Mouse (Mus musculus): ENCODE data around the gene Ogfod2.

Gene Ogfod2

DNA sequence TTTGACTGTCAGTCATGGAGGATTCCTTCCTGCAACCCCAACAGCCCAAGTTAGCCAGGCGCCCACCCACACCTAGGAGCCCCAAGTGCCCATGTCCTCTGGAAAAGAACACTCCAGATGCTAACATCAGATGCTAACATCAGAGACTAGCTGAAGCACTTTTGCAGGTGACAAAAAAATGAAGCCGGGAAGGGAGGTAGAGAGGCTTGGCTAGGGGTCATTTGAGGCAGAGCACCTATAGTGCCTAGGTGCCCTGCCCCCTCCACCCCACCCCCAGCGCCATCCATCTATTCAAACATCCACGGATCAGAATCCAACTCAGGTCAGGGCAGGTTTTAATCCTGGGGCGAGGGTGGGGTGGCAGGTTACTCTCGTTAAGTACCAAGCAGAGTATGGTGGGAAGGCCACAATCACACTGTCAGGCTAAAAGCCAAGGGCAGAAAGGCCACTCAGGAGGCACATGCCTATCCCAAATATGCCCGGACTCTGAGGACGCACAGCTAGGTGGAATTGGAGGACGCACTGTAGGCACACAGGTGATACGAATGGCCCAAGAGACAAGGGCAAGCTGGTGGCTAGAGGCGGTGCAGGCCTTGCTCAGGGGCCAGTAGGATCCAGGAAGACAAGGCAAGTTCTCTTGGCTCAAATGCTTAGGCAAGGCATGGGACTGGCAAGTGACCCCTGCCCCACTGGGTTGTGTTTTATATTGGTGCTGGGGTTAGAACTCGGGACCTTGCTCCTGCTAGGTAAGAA lies 18.1 kb upstream of the Ogfod2 start:
- in situ Hi-C loops (cut with MboI, MseI): no loop called here

DNA sequence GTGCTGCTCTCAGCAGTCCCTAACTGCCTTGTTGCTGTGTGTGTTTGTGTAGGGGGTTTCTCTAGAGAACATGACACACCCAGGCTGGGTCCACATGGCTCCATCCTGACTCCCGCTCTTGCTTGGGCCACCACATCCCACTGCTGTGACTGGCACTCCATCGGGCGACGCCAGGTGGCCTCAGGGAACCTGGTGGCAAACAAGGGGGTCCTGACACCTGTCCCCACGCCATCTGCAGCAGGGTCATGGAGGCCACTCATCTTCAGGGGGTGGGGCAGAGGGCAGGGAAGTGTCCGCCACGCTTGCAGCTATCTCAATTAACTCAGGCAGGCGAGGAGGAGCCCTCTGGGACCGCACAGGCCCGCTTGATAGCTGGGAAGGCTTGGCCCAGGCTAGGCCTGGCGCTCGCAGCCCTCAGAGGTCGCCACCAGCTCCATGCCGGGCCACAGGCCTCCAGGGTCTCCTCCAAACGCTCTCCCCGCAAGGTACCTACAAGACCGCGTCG lies 17.0 kb upstream of the Ogfod2 start:
- in situ Hi-C loops (cut with MboI, MseI): no loop called here

DNA sequence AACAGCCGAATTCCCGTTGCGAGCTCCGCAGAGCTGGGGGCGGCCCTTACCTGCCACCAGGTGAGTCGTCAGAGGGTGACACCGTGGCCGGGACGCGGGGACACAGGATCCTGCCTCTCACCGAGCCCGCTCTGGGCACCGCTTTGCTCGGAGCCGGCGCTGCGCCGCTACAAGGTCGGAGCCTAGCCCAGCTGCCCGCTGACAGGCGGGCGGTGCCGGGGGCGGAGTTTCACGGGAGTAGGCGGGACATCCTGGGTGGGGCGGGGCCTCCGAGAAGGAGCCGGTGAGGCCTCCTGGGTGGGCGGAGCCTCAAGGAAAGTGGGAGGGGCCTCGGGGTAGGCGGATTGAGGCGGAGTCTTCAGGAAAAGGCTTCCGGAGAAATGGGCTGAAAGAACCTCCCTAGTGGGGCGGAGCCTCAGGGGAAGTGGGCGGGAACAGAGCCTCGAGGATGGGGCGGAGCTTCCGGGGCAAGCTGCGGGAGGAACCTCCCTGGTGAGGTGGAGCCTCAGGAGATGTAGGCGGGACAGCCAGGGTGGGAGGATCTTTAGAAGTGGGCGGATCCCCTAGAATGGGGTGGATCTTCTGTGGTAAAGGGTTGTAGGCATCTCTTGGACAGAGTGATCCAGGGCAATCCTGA lies 16.4 kb upstream of the Ogfod2 start, which contains the start of gene Abcb9:
TSS of gene Abcb9 (minus strand) at position 203 of the 637 bp plus-strand sequence.
- in situ Hi-C loops (cut with MboI, MseI): no loop called here

DNA sequence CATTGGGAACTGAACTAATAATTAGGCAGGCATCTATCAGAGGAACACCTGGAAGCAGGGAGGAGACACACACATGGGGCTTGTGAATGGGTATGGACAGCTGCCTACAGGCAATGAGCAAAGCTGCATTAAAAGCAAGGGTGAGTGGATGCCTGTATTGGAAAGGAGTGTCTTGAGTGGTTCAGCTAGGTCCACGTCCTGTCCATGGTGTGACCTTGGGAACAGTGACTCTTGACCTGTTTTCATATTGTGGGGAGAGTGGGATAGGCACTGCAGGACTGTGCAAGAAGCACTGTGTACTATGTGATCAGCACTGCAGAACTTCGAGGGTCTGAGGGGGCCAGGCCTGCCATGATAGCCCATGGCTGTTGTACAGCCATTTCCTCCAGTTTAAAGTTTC lies 13.2 kb upstream of the Ogfod2 start:
- in situ Hi-C loops (cut with MboI, MseI): no loop called here

DNA sequence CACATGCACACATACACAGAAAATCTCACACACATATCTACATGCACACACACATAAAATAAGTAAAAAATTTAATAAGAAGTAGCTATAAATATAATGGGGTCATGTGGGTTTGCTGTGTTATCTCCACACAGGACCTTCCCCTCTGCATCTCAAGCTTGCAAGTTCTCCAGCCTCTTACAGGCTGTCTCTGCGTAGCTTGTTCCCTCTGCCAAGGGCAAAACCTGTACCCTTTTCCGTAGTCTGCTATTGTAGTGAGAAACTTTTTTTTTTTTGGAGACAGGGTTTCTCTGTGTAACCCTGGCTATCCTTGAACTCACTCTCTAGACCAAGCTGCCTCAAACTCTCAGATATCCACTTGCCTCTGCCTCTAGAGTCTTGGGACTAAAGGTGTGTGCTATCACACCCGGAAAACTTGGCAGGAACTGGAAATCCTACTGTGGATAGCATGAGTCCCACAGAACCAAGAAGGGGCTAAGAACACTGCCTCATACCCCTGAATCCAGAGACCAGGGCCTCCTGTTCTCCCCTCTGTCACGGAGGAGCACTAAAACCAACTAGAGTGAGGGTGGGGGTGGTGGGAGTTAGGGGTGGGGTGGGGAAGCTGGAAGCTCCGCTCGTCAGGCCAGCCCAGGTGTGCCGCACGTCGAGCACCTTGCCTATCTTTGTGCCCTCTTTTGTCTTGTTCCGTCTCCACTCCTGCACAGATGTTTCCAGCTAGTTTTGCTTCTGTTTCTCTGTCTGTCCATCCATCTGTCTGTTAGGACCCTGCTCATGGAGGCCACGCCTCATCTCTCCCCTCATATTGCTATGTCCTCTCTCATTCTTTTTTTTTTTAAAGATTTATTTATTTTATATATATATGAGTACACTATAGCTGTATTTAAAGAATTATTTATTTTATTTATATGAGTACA lies 11.7 kb upstream of the Ogfod2 start:
- in situ Hi-C loops (cut with MboI, MseI): no loop called here

DNA sequence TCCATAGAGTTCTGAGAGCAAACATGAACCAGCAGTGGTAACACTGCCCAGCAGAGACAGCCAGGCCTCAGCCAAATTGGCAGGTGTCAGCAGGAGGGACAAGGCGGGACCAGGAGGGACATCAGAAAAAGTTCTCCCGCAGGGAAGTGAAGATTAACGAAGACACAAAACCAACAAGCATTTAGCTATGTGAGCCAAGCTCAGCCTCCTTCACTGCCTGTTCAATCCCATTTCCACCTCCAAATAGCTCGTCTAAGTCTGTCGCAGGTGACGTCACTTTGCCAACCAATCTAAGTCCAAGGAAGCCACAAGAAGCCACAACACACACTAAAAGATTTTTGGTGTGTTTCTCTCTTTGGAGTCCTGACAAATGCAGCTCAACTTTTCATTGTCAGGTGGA lies 9.8 kb upstream of the Ogfod2 start:
- in situ Hi-C loops (cut with MboI, MseI): no loop called here

DNA sequence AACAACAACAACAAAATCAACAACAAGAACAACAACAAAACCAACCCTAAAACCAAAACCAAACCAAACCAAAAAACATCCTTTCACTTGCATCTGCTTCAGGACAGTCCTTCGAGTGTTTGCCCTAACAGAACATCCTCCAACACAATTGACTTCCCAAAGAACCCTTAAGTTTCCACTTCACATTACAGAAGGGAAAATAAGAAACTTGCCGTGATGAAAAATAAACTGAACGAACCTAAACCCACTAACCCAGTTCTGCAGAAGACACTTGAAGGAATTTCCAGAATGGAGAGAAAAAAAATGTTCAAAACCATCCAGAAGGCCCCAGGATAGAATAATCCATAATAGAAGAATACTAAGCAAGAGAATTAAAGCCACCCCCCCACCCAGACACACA lies 9.1 kb upstream of the Ogfod2 start:
- in situ Hi-C loops (cut with MboI, MseI): no loop called here

DNA sequence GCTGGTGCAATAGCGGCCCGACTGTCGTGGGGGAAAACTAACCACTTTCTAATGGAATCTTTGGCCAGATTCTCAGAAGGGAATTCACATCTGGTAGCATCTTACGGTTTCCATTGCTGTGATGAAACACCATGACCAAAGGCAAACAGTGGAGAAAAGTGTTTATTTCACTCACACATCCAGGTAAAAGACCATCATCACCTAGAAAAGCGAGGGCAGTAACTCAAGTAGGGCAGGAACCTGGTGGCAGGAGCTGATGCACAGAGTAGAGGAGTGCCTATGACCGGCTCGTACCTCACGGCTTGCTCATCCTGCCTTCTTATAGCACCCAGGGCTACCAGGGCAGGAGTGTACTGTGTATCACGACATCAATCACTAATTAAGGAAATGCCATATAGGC lies 8.5 kb upstream of the Ogfod2 start:
- in situ Hi-C loops (cut with MboI, MseI): no loop called here

DNA sequence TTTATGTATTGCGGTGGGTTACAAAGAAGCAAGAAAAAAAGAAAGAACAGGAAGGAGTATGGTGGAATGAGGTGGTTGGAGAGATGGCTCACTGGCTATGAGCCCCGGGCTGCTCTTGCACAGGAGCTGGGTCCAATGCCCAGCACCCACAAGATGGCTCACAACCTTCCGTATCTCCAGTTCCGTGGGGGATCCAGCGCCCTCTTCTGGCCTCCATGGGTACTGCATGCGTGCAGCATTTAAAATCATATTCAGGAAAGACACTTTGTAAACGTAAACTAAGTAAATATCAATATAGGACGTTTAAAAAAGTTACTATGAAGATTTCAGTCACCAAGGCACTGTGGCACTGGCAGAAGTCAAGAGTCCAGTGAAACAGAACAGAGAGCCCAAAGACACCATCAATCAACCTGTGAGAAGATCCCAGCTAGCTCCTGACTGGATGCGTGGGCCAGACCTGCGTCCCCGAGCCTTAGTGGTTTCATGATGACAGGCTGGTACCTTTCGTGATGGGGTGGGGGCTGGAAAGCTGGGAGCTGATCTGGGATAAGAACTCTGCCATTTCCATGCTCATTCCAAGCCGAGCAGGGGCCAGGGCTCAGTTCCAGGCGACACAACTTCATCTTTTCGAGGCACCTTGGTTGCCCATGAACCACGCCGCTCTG lies 888 bp upstream of the Ogfod2 start:
- in situ Hi-C loops (cut with MboI, MseI): no loop called here

DNA sequence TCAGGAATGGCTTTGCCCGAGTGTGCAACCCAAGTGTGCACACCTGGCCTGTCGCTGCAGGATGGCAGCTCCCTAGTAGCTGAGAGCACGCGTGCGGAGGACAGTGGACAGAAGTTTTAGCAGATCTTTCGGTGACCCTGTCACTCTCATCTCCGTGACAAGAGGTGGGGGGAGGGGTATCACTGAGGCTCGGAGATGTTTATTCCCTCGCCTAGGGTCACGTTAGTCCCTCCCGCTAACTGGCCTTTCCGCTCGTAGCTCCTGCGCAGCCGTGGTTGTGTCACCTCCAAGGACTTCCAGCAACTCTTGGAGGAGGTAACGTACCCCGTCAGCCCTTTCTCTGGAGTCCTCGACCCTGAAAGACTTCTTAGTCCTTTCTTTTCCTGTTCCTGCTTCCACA lies 434 bp downstream of the Ogfod2 start:
- in situ Hi-C loops (cut with MboI, MseI): no loop called here

DNA sequence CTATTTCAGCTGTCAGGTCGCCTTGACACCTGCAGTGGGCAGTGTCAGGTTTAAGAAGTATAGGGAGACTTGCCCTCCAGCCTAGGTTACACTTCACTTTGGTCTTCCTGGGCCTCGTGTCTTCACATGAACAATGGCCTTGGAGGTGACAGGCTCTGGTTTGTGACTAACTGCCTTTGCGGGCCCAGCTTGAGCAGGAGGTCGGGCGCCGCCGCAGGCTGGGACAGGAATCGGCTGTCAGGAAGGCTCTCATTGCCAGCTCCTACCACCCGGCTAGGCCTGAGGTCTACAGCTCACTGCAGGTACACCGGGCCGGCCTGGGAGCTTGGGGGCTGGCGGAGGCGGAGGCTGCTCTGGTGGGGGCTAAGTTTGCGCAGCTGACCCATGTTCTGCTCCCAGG lies 933 bp downstream of the Ogfod2 start:
- in situ Hi-C loops (cut with MboI, MseI): no loop called here

DNA sequence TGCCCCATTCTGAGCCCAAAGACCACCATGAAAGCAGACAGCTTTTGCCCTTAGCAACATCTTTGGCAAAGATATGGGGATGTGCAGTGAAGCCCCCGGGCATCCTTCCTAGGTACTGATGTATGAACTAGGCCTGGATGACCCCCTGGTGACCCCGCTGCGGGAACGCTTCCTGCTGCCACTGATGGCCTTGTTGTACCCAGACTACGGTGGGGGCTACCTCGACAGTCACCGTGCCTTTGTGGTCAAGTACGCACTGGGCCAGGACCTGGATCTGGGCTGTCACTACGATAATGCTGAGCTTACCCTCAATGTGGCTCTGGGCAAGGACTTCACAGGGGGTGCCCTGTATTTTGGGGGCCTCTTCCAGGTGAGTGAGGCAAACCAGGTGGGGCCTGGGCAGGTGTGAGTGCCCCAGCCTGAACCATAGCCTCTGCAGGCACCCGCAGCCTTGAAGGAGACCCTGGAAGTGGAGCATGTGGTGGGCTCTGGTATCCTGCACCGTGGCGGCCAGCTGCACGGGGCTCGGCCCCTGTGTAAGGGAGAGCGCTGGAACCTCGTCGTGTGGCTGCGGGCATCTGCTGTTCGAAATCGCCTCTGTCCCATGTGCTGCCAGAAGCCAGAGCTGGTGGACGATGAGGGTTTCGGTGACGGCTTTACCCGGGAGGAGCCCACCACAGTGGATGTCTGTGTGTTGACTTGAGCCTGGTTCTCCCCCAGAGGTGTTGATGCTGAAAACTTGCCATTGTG lies 2.4 kb downstream of the Ogfod2 start:
- in situ Hi-C loops (cut with MboI, MseI): no loop called here

DNA sequence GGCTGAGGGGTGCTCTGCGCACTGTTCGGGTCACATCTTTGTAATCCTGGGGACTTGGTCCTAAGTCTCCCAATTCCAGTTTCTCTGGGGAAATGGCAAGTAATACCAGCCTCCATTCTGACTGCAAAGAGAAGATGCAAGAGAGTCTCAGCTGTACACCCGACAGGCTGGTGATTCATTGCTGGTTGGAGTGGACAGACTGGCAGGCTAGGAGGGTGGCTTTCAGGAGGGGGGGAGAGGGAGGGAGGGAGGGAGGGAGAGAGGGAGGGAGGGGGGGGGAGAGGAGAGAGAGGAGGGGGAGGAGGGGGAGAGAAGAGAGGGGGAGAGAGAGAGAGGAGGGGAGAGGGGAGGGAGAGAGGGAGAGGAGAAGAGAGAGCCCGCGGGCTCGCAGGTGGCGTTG lies 3.4 kb downstream of the Ogfod2 start:
- in situ Hi-C loops (cut with MboI, MseI): no loop called here

DNA sequence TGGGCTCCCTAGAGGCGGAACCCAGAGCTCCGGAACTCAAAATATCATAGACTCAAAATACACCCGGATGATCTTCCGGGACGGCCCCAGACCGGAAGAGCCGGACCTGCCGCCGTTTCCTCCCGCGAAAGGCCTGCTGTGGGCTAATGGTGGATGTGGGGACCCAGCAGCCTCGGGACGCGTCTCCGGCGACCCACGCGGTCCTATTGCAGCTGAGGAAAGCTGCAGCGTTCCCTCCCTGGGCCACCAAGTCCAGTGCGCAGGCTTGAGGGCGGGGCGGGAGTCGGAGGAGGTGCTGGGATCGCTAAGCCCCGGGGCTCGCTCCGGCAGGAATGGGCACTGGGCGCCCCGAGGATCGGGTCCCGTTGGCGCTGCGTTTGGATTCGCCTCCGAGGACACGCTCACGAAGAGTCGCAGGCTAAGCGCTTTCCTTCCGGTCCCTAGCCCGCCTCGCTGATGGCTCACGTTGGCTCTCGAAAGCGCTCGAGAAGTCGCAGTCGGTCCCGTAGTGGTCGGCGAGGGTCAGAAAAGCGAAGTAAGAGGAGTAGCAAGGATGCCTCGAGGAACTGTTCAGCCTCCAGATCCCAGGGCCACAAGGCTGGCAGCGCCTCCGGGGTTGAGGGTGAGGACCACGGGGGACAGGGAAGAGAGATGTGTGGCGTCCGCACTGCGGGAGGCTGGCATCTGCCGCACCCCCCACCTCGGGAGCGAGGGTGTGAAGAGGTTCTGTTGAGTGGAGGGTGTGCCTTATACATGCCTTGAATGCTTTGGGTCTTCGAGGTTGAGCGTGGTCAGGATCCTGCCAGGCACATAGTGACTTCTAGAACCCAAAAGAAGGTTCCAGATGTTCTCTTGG lies 4.1 kb downstream of the Ogfod2 start, which contains the start of gene Arl6ip4:
TSS of gene Arl6ip4 (plus strand) at position 100 of the 856 bp plus-strand sequence.
- in situ Hi-C loops (cut with MboI, MseI): no loop called here

DNA sequence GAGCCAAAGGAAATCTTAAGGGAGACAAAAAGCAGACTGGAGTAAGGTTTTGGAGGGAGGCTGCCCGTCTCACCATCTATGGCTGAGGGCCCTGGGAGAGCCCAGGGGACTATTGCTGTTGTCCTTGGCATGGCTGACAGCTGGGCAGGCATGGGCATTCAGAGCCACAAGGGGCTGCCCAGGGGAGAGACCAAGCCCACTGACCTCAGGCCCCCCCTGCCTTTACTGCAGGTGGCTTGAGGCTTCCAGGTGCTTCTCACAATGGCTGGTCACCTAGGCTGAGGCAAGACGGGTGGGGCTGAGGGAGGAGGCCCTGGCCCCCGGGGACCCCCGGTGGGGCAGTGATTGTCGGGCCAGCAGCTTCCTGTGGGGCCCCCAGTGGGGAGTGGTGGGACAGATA lies 7.1 kb downstream of the Ogfod2 start:
- in situ Hi-C loops (cut with MboI, MseI): no loop called here

DNA sequence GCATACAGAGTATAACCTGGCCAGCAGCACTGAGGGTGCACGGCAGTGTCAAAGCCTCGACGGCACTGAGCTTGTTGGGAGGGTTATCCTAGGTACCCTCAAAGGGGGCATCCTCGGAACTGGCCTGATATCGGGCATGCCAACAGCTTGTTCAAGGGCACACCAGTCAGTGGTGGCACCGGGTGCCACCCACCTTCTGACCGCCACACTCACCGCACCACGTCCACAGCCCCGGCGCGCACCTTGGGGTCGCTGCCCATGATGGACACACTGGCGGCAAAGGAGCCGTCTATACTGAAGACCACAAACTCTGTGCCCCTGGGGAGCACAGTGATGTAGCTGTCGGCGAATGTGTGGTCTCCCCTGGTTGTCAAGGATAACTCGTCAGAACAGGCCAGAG lies 10.3 kb downstream of the Ogfod2 start:
- in situ Hi-C loops (cut with MboI, MseI): no loop called here

DNA sequence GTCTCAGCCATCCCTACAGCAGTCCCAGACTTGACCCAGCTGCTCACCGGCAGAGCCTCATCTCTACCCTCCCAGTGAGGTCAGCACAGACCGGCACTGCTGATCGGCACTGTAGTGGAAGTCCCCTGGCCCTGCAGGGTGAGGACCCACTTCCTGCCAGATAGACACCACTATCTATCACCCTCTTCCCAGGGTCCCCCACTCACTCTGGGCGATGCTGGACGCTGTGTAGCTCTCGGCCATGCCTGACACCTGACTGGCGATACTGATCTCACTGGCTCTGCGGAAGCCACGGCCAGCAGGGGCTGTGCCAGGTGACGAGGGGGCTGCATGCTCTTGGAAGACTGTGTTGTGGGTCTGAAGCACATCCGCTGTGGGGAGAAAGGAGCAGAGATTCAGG lies 13.0 kb downstream of the Ogfod2 start:
- in situ Hi-C loops (cut with MboI, MseI): no loop called here

DNA sequence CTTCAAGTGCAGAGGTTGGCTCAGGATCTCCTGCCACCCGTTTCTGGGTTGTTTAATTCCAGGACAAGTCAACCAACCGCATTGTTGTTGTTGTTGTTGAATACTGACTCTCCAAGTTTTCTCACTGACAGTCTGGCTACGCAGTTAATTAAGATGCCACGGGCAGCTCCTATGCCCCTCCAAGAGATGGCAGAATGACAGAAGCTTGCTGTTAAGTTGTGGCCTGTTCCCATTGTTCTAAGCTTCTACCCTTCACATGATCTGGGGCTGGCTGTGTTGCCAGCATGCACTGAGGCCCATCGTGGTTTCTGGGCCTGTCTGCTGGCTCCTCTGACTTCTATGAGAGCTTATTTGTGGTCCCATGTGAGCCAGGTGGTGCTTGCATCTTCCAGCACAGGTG lies 22.2 kb downstream of the Ogfod2 start:
- in situ Hi-C loops (cut with MboI, MseI): no loop called here

DNA sequence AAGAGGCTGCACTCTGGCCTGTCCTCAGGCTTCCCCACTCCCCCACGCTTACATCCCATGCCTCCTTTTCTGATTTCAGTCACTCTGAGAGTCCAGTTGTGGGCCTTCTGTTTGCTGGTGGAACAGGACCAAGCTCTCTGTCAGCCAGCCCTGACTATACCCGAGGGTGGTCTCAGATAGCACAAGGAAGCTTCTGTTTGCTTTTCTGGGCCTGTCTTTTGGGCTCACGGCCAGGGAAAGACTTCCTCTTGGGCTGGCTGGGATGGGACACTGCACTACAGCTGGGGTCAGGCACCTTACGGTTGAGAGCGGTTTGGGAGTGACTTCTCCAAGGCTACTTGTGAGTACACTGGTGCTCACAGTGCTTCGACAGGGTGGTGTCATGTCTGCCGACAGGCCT lies 26.0 kb downstream of the Ogfod2 start:
- in situ Hi-C loops (cut with MboI, MseI): no loop called here

DNA sequence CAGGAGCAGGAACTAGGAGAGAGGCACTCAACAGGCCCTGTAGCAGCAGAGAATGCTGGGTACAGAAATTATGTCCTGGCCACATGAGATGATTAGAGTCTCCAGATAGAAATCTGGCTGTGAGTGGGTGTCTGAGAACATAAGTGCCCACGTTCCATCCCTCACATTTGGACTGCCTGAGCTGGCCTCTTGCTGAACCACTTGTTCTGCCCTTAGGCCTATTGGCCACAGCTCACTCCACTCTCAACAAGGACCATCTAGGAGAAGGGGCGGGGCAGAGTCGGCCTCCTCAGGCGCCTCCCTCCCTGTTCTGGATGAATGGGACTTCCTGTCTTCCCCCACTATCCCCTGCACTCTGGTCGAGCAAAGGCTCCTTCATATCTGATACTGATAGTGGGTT lies 36.9 kb downstream of the Ogfod2 start:
- in situ Hi-C loops (cut with MboI, MseI): no loop called here

Data from T-helper 2 cell (primary cell).